Mouse (Mus musculus): ENCODE results near the gene Ush2a.

The Ush2a gene

DNA sequence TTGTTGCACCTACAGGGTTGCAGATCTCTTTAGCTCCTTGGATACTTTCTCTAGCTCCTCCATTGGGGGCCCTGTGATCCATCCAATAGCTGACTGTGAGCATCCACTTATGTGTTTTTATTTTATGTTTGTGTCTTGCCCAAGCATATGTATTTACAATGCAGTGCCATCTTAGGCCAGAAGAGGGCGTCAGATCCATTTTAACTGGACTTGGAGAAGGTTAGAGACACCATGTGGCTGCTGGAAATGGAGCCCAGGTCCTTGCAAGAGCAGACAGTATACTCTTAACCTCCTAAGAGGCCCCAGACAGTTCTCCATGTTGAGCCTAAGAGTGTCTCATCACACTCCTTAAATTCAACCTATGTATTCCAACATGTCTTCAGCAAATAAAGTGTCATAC lies 281.5 kb downstream of the Ush2a start:
- peak; percentile 8 for DNase-seq (ENCODE audit: low read depth)

DNA sequence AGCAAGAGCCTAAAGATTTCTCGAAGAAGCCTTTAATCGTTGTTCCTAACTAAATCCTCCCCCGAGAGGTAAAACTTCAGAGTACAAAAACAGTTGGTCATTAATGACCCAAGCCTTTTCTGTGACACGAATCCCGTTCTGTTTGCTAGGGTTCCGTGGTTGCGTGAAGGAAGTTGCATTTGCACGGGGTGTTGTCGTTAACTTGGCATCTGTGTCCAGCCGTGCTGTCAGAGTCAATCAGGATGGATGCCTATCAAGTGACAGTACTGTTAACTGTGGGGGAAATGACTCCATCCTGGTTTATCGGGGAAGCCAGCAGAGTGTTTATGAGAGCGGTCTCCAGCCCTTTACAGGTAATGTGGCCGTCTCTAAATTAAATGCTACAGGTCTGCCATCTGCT lies 287.9 kb downstream of the Ush2a start:
- no peak for DNase-seq (ENCODE audit: low read depth)

GRCm38 (mm10) chr1:188551802-188552201 lies 290.0 kb downstream of the Ush2a start:
- no peak for DNase-seq (ENCODE audit: low read depth)

- DNase-seq (ENCODE audit: low read depth), result no peak
These were observed 297.1 kb downstream of the Ush2a start for GRCm38 (mm10) chr1:188558911-188559310.

DNA sequence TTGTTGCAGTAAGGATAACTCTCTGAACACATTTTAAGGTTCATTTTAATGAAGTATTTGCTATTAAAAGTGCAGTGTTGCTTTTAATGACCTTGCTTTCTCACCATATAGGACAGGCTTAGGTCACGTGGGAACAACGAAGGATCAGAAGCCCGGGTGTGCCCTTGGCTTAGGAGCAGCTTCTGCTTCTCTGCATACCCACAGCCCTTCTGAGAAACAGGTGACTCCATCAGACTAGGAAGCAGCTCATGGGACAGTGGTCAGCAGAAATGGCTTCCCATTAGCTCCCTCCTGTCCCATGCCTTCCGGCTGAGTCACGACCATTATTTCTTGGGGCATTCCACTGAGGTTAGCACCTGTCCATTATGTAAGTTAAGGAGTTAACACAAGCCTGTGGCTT lies 304.4 kb downstream of the Ush2a start:
- no peak for DNase-seq (ENCODE audit: low read depth)

- DNase-seq (ENCODE audit: low read depth), result no peak
These were observed 305.7 kb downstream of the Ush2a start for GRCm38 (mm10) chr1:188567486-188567885.

DNA sequence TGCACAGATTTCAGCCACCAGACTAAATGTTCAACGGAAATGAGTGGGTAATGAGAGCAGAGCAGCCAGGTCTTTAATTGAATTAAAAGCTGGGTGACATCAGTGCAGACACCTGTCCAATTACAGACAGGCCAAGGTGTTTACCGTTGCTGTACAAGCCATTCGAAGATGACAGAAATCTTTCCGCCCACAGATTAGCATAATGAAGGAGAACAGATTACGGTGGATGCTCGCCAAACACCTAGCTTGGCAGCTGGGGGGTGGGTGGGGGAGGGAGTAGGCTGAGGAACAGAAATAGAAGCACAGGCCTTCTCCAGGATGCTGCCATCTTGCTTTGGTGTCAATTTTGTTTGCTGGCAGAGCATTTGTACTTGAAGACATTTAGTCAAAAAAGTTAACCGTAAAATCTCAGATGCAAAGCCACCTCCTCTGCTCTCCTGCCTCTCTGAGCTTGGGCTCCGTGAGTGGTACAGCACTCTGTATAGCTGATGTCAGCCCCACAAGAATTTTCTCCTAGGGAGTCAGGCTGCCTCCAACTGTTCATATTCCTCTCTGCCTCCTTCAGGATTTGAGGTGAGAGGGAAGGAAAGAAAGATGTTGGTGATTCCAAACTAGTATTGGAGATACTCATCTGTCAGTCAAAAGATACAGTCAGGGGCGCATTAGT lies 306.6 kb downstream of the Ush2a start:
- no peak for DNase-seq (ENCODE audit: low read depth)

DNA sequence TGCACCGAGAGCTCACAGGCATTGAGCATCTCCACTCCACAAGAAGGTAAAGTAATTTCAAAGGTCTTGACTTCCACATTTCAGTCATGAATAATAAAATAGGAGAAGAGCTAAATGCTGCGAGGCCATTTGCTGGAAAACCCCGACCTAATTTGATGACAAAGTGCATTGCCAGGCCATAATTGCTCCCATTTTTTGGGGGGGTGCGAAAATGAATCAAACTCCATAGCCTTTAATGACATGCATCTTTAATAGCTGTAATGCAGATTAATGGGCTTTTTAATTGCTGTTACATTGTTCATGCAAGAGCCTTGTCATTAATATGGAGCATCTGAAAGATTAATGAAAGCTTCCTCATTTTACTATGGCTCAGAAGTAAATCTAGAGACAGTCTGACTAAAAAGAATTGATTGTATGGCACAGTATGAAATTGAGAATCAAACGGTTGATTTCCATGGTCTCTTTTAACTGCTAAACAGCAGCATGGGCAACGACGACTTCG lies 314.5 kb downstream of the Ush2a start:
- DNase-seq (ENCODE audit: low read depth), result no peak

DNA sequence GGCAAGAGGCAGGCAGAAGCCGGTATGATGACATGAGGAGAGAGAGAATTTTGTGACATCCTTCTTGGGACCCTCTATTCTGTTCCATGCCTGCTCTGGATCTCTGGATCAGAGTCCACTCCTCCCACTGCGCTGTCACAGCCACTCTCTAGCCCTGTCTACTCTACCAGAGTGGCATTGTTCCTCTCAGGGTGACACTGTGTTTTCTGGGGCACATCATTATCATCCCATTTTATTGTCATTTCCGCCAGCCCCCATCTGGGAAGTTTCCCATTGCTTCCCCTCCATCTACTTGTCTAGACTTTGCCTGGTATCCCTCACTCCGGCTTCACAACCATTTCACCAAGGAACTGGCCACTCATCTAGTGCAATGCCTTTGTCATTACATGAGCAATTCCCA lies 315.6 kb downstream of the Ush2a start:
- no peak for DNase-seq (ENCODE audit: low read depth)

- no peak for DNase-seq (ENCODE audit: low read depth)
These were observed 319.3 kb downstream of the Ush2a start for GRCm38 (mm10) chr1:188581136-188581535.

DNA sequence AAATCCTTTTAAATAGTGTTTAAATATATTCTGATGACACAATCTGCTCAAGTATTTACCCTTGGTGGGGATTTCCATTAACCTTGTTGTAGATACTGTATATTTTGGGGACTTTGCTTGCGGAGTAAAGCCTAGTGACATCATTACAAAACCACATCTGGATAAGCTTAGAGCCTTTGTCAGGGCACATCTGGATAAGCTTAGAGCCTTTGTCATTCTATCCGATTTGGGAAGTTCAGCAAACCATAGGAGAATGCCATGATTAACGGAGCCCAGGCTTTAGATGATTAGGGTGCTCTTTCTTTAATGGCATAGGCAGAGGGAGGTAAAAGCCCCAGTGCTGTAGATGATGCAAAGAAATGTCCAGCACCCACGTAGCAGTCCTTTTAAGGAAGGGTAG lies 333.4 kb downstream of the Ush2a start:
- DNase-seq (ENCODE audit: low read depth), result no peak

DNA sequence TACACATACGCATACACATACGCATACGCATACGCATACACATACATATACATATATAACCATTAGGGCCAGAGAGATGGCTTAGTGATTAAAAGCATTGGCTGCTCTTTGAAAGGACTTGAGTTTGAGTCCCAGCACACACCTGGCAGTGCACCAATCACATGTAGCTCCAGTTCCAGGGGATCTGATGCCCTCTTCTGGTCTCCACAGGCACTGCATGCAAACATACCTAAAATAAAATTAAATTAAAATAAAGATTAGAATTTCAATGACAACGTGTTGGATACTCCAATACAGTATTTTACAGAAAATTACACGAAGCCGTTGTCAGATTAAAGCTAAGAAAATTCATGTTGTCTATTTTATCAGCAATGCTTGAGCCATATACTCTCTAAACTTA lies 336.2 kb downstream of the Ush2a start:
- no peak for DNase-seq (ENCODE audit: low read depth)

DNA sequence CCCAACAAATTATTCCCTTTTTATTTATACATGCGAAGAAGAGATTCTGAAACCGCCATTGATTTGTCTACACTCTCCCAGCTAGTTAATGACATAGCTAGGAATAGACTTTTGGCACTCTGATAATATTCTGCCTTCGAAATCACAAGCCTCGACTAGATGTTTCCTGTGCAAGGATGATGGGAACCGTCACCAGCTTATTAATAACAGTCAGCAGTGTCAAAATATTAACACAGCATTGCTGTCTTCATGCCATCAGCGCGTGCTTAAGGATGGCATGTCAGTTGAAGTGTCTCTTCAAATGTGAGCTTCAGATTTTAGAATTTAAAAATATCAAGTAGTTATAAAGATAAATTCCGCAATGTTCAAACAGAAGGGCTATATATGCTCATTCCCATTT lies 337.3 kb downstream of the Ush2a start:
- DNase-seq (ENCODE audit: low read depth), result no peak

GRCm38 (mm10) chr1:188606450-188606849 lies 344.6 kb downstream of the Ush2a start:
- no peak for DNase-seq (ENCODE audit: low read depth)

- DNase-seq (ENCODE audit: low read depth), result no peak
These were observed 354.7 kb downstream of the Ush2a start for GRCm38 (mm10) chr1:188616547-188616946.

GRCm38 (mm10) chr1:188633736-188634135 lies 371.9 kb downstream of the Ush2a start:
- peak; percentile 17 for DNase-seq (ENCODE audit: low read depth)

DNA sequence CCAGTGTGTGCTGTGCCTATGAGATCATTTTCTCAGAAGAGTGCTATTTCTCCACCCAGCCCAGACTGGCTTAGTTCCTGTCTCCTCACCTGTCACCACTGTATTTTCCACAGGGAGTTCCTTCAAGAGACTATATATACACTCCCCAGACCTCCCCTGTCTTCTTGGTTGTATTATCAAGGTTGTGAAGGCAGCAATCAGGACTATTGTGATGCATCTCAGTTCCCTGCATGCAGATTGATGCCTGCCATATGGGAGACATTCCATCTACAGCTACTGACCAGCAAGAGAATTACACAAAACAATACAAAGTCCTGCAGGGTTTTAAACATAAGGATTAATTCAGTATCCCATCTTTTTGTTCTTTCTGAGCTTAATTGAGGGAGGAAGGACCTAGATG lies 377.8 kb downstream of the Ush2a start:
- no peak for DNase-seq (ENCODE audit: low read depth)

GRCm38 (mm10) chr1:188643156-188643555 lies 381.3 kb downstream of the Ush2a start:
- DNase-seq (ENCODE audit: low read depth), result no peak

DNA sequence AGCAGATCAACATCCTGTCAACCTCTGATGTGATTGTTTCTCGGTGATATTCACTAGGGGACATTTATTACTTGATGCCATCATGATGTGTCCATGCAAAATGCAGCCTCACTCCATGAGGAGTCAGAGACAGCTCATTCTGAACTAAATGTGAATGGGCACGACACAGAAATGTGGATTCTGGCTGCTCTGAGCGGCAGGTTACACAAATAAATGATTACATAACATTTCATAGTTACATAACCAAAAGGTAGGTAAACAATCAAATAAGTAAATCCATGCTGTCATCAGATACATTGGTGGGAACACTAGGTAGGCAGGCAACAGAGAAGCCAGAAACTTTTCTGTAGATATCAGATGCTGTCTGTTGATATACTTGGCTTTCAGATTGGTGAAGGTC lies 391.2 kb downstream of the Ush2a start:
- DNase-seq (ENCODE audit: low read depth), result no peak

DNA sequence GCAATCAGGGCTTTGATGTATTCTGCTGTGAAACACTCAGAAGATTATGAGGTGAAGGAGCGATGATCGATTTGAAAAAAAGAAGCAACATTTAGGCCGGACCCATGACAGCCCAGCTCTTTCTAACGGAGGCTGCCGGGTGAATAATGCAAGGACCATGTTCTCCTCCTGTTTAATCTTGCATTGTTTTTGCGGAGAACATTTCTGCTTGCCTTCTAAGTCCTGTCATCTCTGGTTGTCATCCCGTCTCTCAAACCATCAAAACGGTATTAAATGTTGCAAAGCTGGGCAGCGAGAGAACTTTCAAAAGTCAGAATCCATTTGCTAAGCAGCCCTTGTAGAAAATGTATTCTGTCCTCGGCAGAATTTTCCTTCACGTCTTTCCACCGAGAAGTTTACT lies 394.3 kb downstream of the Ush2a start:
- no peak for DNase-seq (ENCODE audit: low read depth)

GRCm38 (mm10) chr1:188659159-188659558 lies 397.3 kb downstream of the Ush2a start:
- no peak for DNase-seq (ENCODE audit: low read depth)

DNA sequence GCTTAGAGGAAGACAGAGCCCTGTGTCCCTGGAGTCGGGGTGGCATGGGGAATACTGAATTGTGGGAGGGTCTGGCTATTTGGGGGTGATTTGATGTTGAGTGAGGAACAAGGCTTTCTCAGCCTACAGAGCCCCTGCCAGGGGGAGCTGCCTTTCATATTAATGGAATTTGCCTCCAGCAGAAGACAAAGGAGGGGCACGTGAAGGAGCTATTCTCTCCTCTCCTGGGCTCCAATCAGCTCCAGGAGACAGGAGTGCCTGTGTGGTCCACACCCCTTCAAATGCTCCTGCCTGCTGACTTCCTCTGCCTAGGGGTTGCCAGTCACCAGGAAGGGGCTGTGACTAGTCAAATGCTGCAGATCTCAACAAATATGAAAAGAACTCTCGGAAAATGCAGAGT lies 398.5 kb downstream of the Ush2a start:
- no peak for DNase-seq (ENCODE audit: low read depth)

- no peak for DNase-seq (ENCODE audit: low read depth)
These were observed 399.1 kb downstream of the Ush2a start for GRCm38 (mm10) chr1:188660882-188661281.

DNA sequence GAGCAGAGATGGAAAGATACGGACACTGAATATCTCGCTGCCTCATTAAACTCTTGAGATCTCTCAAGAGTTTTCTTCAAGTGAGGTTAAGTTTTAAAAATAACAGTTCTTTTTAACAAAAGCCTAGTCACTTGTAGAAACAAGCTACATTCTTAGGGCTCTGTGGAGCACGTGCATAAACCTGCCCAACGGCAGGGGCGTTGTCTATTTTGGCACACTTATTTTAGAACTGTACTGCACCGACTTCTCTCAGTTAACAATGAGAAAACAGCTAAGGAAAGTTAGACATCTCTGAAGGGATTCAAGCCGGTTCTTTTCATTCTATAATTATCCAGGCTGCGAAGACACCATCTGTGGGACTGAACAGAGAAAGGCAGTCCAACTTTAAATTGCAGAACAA lies 405.6 kb downstream of the Ush2a start:
- no peak for DNase-seq (ENCODE audit: low read depth)
